8 mouse cellular contexts compared by ENCODE assay signal in the genomic region with DNA sequence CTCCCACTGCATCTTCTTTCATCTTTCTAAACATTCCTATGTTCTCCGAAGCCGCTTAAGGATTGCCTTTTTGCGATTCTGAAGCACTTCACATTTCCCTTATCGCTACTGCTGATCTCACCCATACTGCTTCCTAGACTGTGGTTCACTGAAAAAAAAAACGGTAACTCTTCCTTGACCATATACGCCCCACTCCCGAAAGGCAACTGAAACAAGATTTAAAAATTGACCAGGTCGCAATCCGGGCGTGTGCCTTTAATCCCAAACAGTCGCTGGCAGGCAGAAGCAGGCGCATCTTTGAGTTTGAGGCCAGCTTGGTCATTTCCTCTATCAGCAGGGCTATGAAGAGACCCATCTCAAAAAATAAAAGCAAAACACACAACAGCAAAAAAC. TPM values are rescaled to one million over a fixed set of nuclear protein-coding genes. Genes with fewer than 3 reads are reported as not detected.
A peak's percentile ranks its signal among the peaks of the same experiment; 100 is the strongest.
DNase-seq lines count a peak whose midpoint lies in the region; ATAC-seq and TF ChIP-seq lines count a peak whose summit lies in the region.

No protein-coding gene starts in this region.

- peak overlapping the region; percentile 96 for H3K27ac ChIP-seq in layer of hippocampus, adult 2 months
- peak overlapping the region; percentile 92 for H3K27ac ChIP-seq in embryonic facial prominence, embryonic 13.5 days
- H3K27ac ChIP-seq in hindbrain, embryonic 10.5 days, result peak overlapping the region; percentile 96
- peak overlapping the region; percentile 97 for H3K27ac ChIP-seq in liver, embryonic 16.5 days (ENCODE audit: low read length)

- H3K27me3 ChIP-seq in embryonic facial prominence, embryonic 13.5 days, result no peaks in the 10 kb centered on the region
- H3K27me3 ChIP-seq in hindbrain, embryonic 10.5 days (ENCODE audit: insufficient read depth, poor library complexity, severe bottlenecking), result no peaks in the 10 kb centered on the region
- H3K27me3 ChIP-seq in liver, embryonic 16.5 days (ENCODE audit: control insufficient read depth, insufficient read depth, low read depth, low read length), result no peaks in the 10 kb centered on the region

- peak overlapping the region; percentile 99 for H3K9ac ChIP-seq in embryonic facial prominence, embryonic 13.5 days
- peak overlapping the region; percentile 81 for H3K9ac ChIP-seq in liver, embryonic 16.5 days (ENCODE audit: low read depth, low read length)

- no peaks in the 10 kb centered on the region for H3K9me3 ChIP-seq in embryonic facial prominence, embryonic 13.5 days
- no peaks in the 10 kb centered on the region for H3K9me3 ChIP-seq in hindbrain, embryonic 10.5 days
- H3K9me3 ChIP-seq in liver, embryonic 16.5 days (replicated peaks; ENCODE audit: control insufficient read depth, low read length), result no peaks in the 10 kb centered on the region

- H3K4me3 ChIP-seq in layer of hippocampus, adult 2 months, result peak overlapping the region; percentile 97
- H3K4me3 ChIP-seq in embryonic facial prominence, embryonic 13.5 days, result peak overlapping the region; percentile 94
- peak overlapping the region; percentile 65 for H3K4me3 ChIP-seq in hindbrain, embryonic 10.5 days
- H3K4me3 ChIP-seq in liver, embryonic 16.5 days (ENCODE audit: low read depth, low read length), result peak overlapping the region; percentile 96

- peaks cover 21% of the 10 kb centered on the region for H3K4me1 ChIP-seq in embryonic facial prominence, embryonic 13.5 days
- peaks cover 36% of the 10 kb centered on the region for H3K4me1 ChIP-seq in hindbrain, embryonic 10.5 days (replicated peaks)
- H3K4me1 ChIP-seq in liver, embryonic 16.5 days (ENCODE audit: control insufficient read depth, low read depth, low read length), result peaks cover 24% of the 10 kb centered on the region

- peak overlapping the region; percentile 65 for H3K4me2 ChIP-seq in embryonic facial prominence, embryonic 13.5 days
- H3K4me2 ChIP-seq in liver, embryonic 16.5 days (ENCODE audit: low read depth, low read length), result peak overlapping the region; percentile 86

- TF ChIP-seq CTCF in layer of hippocampus, adult 2 months (conservative IDR thresholded peaks at IDR 0.05), result no peak

- peaks cover 17% of the 10 kb centered on the region for H3K36me3 ChIP-seq in embryonic facial prominence, embryonic 13.5 days
- H3K36me3 ChIP-seq in hindbrain, embryonic 10.5 days, result peaks cover 29% of the 10 kb centered on the region
- peaks cover 4% of the 10 kb centered on the region for H3K36me3 ChIP-seq in liver, embryonic 16.5 days (ENCODE audit: control insufficient read depth, insufficient read depth)

- WGBS in embryonic facial prominence, embryonic 13.5 days, result 5% methylated on average over 12 of the region's 12 CpGs
- WGBS in hindbrain, embryonic 10.5 days, result 12% methylated on average over 12 of the region's 12 CpGs
- WGBS in liver, embryonic 16.5 days (ENCODE audit: insufficient replicate concordance), result under 1% methylated on average over 12 of the region's 12 CpGs

- DNase-seq in layer of hippocampus, adult 2 months (ENCODE audit: low spot score in 2 of 2), result no peak
- no peak for DNase-seq in layer of hippocampus, adult 8-10 months (ENCODE audit: low spot score in 2 of 2)
- DNase-seq in MN1 (ENCODE audit: low spot score), result peak; percentile 51
- peak; percentile 42 for DNase-seq in hindbrain, embryonic 10.5 days (ENCODE audit: low spot score)
- DNase-seq in ovary, postnatal 36 days (ENCODE audit: low spot score), result peak; percentile 25
- DNase-seq in T-cell, adult 2 months (ENCODE audit: low spot score), result no peak

- no peak for ATAC-seq in embryonic facial prominence, embryonic 13.5 days (ENCODE audit: insufficient number of reproducible peaks, insufficient read depth, low FRiP score, low TSS enrichment, low read depth)
- ATAC-seq in liver, embryonic 16.5 days (ENCODE audit: low read depth), result peak; percentile 22

RNA-seq across cellular contexts. Expression of a gene that starts 0.5 kb away (rescaled TPM):
- total RNA-seq in layer of hippocampus, adult 2 months (2021), result 100 to 1,000 TPM; 151 to 152 TPM
- total RNA-seq in layer of hippocampus, adult 8-10 months (2022), result 100 to 1,000 TPM; 119 to 202 (median 151) TPM
- polyA plus RNA-seq in embryonic facial prominence, embryonic 13.5 days (2015; fragmentation: Nextera tagmentation; extraction: Ambion mirVana), result 258 and 268 TPM in 2 replicates
- polyA plus RNA-seq in hindbrain, embryonic 10.5 days (2016; fragmentation: Nextera tagmentation; extraction: Ambion mirVana), result 244 and 296 TPM in 2 replicates
- polyA plus RNA-seq in liver, embryonic 16.5 days (2015; fragmentation: Nextera tagmentation; extraction: Ambion mirVana), result 81.5 and 87.4 TPM in 2 replicates

RNA-seq across cellular contexts. Expression of a gene that starts 4.8 kb away (rescaled TPM):
- 10 to 100 TPM; 51.3 to 53.0 TPM for total RNA-seq in layer of hippocampus, adult 2 months (2021)
- total RNA-seq in layer of hippocampus, adult 8-10 months (2022), result 10 to 100 TPM; 51.4 to 57.8 (median 53.7) TPM
- 25.4 and 28.0 TPM in 2 replicates for polyA plus RNA-seq in embryonic facial prominence, embryonic 13.5 days (2015; fragmentation: Nextera tagmentation; extraction: Ambion mirVana)
- 19.4 and 24.4 TPM in 2 replicates for polyA plus RNA-seq in hindbrain, embryonic 10.5 days (2016; fragmentation: Nextera tagmentation; extraction: Ambion mirVana)
- 4.1 and 5.1 TPM in 2 replicates for polyA plus RNA-seq in liver, embryonic 16.5 days (2015; fragmentation: Nextera tagmentation; extraction: Ambion mirVana)

RNA-seq across cellular contexts. Expression of a gene that starts 45.8 kb away (rescaled TPM):
- 100 to 1,000 TPM in 1 of 2 experiments, 10 to 100 TPM in 1; 93.8 to 101 TPM for total RNA-seq in layer of hippocampus, adult 2 months (2021)
- total RNA-seq in layer of hippocampus, adult 8-10 months (2022), result 100 to 1,000 TPM; 105 to 116 (median 107) TPM
- 288 and 317 TPM in 2 replicates for polyA plus RNA-seq in embryonic facial prominence, embryonic 13.5 days (2015; fragmentation: Nextera tagmentation; extraction: Ambion mirVana)
- polyA plus RNA-seq in hindbrain, embryonic 10.5 days (2016; fragmentation: Nextera tagmentation; extraction: Ambion mirVana), result 344 and 387 TPM in 2 replicates
- 141 and 153 TPM in 2 replicates for polyA plus RNA-seq in liver, embryonic 16.5 days (2015; fragmentation: Nextera tagmentation; extraction: Ambion mirVana)

Comparison
In these comparisons a context has a peak if more than half of its experiments do, and no peak if none do; other contexts are left out.
1. DNase-seq: peak in MN1 (single experiment), hindbrain, embryonic 10.5 days (single experiment) and ovary, postnatal 36 days (single experiment); none in layer of hippocampus, adult 2 months (0 of 2), layer of hippocampus, adult 8-10 months (0 of 2) and T-cell, adult 2 months (single experiment).
2. Peak in every context shown above with its lines, with median percentiles within 50 percentile points of each other: H3K27ac ChIP-seq and H3K4me3 ChIP-seq.